Mouse (Mus musculus): ENCODE measurements around the gene L3hypdh.
A peak's percentile ranks its signal among the peaks of the same experiment; 100 is the strongest.
"Not testable (repeated sequence)": the region's sequence is repeated elsewhere in the genome, so short reads cannot be mapped to it uniquely, and the experiment has no call there.

The L3hypdh gene

GRCm38 (mm10) chr12:72053303-72053702 lies 31.9 kb downstream of the L3hypdh start:
- peak; percentile 56 for DNase-seq

GRCm38 (mm10) chr12:72052571-72052970 lies 32.7 kb downstream of the L3hypdh start:
- no peak for DNase-seq

GRCm38 (mm10) chr12:72050821-72051220 lies 34.4 kb downstream of the L3hypdh start:
- no peak for DNase-seq

- DNase-seq = not testable (repeated sequence)
Measured at GRCm38 (mm10) chr12:72050156-72050555, 35.1 kb downstream of the L3hypdh start.

- DNase-seq = peak; percentile 21
Measured at GRCm38 (mm10) chr12:72047513-72047912, 37.7 kb downstream of the L3hypdh start.

- DNase-seq = no peak
Measured at GRCm38 (mm10) chr12:72041238-72041637, 44.0 kb downstream of the L3hypdh start.

- no peak for DNase-seq
Measured at GRCm38 (mm10) chr12:72039501-72039900, 45.7 kb downstream of the L3hypdh start.

GRCm38 (mm10) chr12:72038866-72039265 lies 46.4 kb downstream of the L3hypdh start:
- no peak for DNase-seq

GRCm38 (mm10) chr12:72037049-72037448 lies 48.2 kb downstream of the L3hypdh start:
- DNase-seq = no peak

GRCm38 (mm10) chr12:72036097-72036661 lies 49.1 kb downstream of the L3hypdh start:
- no peak for DNase-seq

- DNase-seq = no peak
Measured at GRCm38 (mm10) chr12:72031794-72032193, 53.4 kb downstream of the L3hypdh start.

- no peak for DNase-seq
Measured at GRCm38 (mm10) chr12:72031171-72031570, 54.1 kb downstream of the L3hypdh start.

GRCm38 (mm10) chr12:72025275-72025795 lies 59.9 kb downstream of the L3hypdh start:
- DNase-seq = peak; percentile 24

GRCm38 (mm10) chr12:72023572-72023971 lies 61.7 kb downstream of the L3hypdh start:
- no peak for DNase-seq
